Mouse (Mus musculus): ENCODE data around the gene Gm28048. TPM values are rescaled to one million over a fixed set of nuclear protein-coding genes. Genes with fewer than 3 reads are reported as not detected.

The Gm28048 gene
- polyA plus RNA-seq, 1 experiment from 2014 or later = 14.0 TPM

GRCm38 (mm10) chr11:22813427-22813826 lies 168.5 kb downstream of the Gm28048 start:
- no peak for TF ChIP-seq CTCF (IDR thresholded peaks at IDR 0.05; ENCODE audit: low read depth)
- no peak for TF ChIP-seq EP300 (optimal IDR thresholded peaks at IDR 0.05)
- no peaks in the 10 kb centered on the region for H3K4me1 ChIP-seq (replicated peaks; ENCODE audit: control insufficient read depth, insufficient read depth)
- no peak overlapping the region for H3K9ac ChIP-seq (ENCODE audit: low read length)
- 75% methylated on average over 3 of the region's 3 CpGs for WGBS
- H3K27ac ChIP-seq (replicated peaks) = no peak overlapping the region
- ATAC-seq (ENCODE audit: low FRiP score, low TSS enrichment) (no peak), DNase-seq (ENCODE audit: low spot score) (no peak)
- no peaks in the 10 kb centered on the region for H3K27me3 ChIP-seq (ENCODE audit: control insufficient read depth, insufficient read depth, low read length)
- H3K36me3 ChIP-seq (ENCODE audit: control insufficient read depth, insufficient read depth, low read length) = no peaks in the 10 kb centered on the region
- H3K4me2 ChIP-seq (replicated peaks; ENCODE audit: low read depth) = no peak overlapping the region
- no peak overlapping the region for H3K4me3 ChIP-seq (ENCODE audit: low read depth, low read length)
- H3K9me3 ChIP-seq (ENCODE audit: control insufficient read depth, low read length) = no peaks in the 10 kb centered on the region

GRCm38 (mm10) chr11:22811413-22811812 lies 170.5 kb downstream of the Gm28048 start:
- no peak for TF ChIP-seq CTCF (IDR thresholded peaks at IDR 0.05; ENCODE audit: low read depth)
- TF ChIP-seq EP300 (optimal IDR thresholded peaks at IDR 0.05) = no peak
- Histone ChIP-seq H3K4me3 (ENCODE audit: low read depth, low read length) (no peak overlapping the region), H3K36me3 (ENCODE audit: control insufficient read depth, insufficient read depth, low read length) (no peaks in the 10 kb centered on the region), H3K4me1 (replicated peaks; ENCODE audit: control insufficient read depth, insufficient read depth) (no peaks in the 10 kb centered on the region), H3K27ac (replicated peaks) (no peak overlapping the region), H3K27me3 (ENCODE audit: control insufficient read depth, insufficient read depth, low read length) (no peaks in the 10 kb centered on the region), H3K9me3 (ENCODE audit: control insufficient read depth, low read length) (no peaks in the 10 kb centered on the region), H3K4me2 (replicated peaks; ENCODE audit: low read depth) (no peak overlapping the region), H3K9ac (ENCODE audit: low read length) (no peak overlapping the region)
- DNase-seq (ENCODE audit: low spot score) (no peak), ATAC-seq (ENCODE audit: low FRiP score, low TSS enrichment) (peak; percentile 66)
- WGBS = 79% methylated on average over 3 of the region's 3 CpGs

- H3K36me3 ChIP-seq (ENCODE audit: control insufficient read depth, insufficient read depth, low read length) = no peaks in the 10 kb centered on the region
- no peak overlapping the region for H3K27ac ChIP-seq (replicated peaks)
- no peak overlapping the region for H3K9ac ChIP-seq (ENCODE audit: low read length)
- H3K4me3 ChIP-seq (ENCODE audit: low read depth, low read length) = no peak overlapping the region
- no peaks in the 10 kb centered on the region for H3K9me3 ChIP-seq (ENCODE audit: control insufficient read depth, low read length)
- H3K4me1 ChIP-seq (replicated peaks; ENCODE audit: control insufficient read depth, insufficient read depth) = no peaks in the 10 kb centered on the region
- WGBS = 51% methylated on average over 7 of the region's 7 CpGs
- DNase-seq (ENCODE audit: low spot score) (no peak), ATAC-seq (ENCODE audit: low FRiP score, low TSS enrichment) (no peak)
- H3K27me3 ChIP-seq (ENCODE audit: control insufficient read depth, insufficient read depth, low read length) = no peaks in the 10 kb centered on the region
- no peak for TF ChIP-seq CTCF (IDR thresholded peaks at IDR 0.05; ENCODE audit: low read depth)
- no peak for TF ChIP-seq EP300 (optimal IDR thresholded peaks at IDR 0.05)
- H3K4me2 ChIP-seq (replicated peaks; ENCODE audit: low read depth) = no peak overlapping the region
Observed at GRCm38 (mm10) chr11:22809465-22810096, 172.3 kb downstream of the Gm28048 start.

- H3K27ac ChIP-seq (replicated peaks) = no peak overlapping the region
- DNase-seq (ENCODE audit: low spot score) = no peak
- H3K9me3 ChIP-seq (ENCODE audit: control insufficient read depth, low read length) = no peaks in the 10 kb centered on the region
- H3K9ac ChIP-seq (ENCODE audit: low read length) = no peak overlapping the region
- no peaks in the 10 kb centered on the region for H3K27me3 ChIP-seq (ENCODE audit: control insufficient read depth, insufficient read depth, low read length)
- no peak overlapping the region for H3K4me2 ChIP-seq (replicated peaks; ENCODE audit: low read depth)
- no peak for ATAC-seq (ENCODE audit: low FRiP score, low TSS enrichment)
- no peak for TF ChIP-seq CTCF (IDR thresholded peaks at IDR 0.05; ENCODE audit: low read depth)
- H3K36me3 ChIP-seq (ENCODE audit: control insufficient read depth, insufficient read depth, low read length) = no peaks in the 10 kb centered on the region
- no peak overlapping the region for H3K4me3 ChIP-seq (ENCODE audit: low read depth, low read length)
- H3K4me1 ChIP-seq (replicated peaks; ENCODE audit: control insufficient read depth, insufficient read depth) = no peaks in the 10 kb centered on the region
Observed at GRCm38 (mm10) chr11:22808040-22808439, 173.8 kb downstream of the Gm28048 start.

- Histone ChIP-seq H3K4me3 (ENCODE audit: low read depth, low read length) (no peak overlapping the region), H3K27ac (replicated peaks) (no peak overlapping the region), H3K27me3 (ENCODE audit: control insufficient read depth, insufficient read depth, low read length) (no peaks in the 10 kb centered on the region), H3K36me3 (ENCODE audit: control insufficient read depth, insufficient read depth, low read length) (no peaks in the 10 kb centered on the region), H3K4me1 (replicated peaks; ENCODE audit: control insufficient read depth, insufficient read depth) (no peaks in the 10 kb centered on the region; the same call in 1 of the 2 replicates), H3K4me2 (replicated peaks; ENCODE audit: low read depth) (no peak overlapping the region), H3K9ac (ENCODE audit: low read length) (no peak overlapping the region), H3K9me3 (ENCODE audit: control insufficient read depth, low read length) (no peaks in the 10 kb centered on the region)
- WGBS = 75% methylated on average over 1 of the region's 1 CpGs
- DNase-seq (ENCODE audit: low spot score) (no peak), ATAC-seq (ENCODE audit: low FRiP score, low TSS enrichment) (no peak)
- TF ChIP-seq CTCF (IDR thresholded peaks at IDR 0.05; ENCODE audit: low read depth) (no peak), EP300 (optimal IDR thresholded peaks at IDR 0.05) (no peak)
Observed at GRCm38 (mm10) chr11:22805171-22805570, 176.7 kb downstream of the Gm28048 start.

- Histone ChIP-seq H3K9me3 (ENCODE audit: control insufficient read depth, low read length) (no peaks in the 10 kb centered on the region), H3K36me3 (ENCODE audit: control insufficient read depth, insufficient read depth, low read length) (no peaks in the 10 kb centered on the region), H3K27me3 (ENCODE audit: control insufficient read depth, insufficient read depth, low read length) (no peaks in the 10 kb centered on the region), H3K27ac (replicated peaks) (peak overlapping the region; percentile 49), H3K4me2 (replicated peaks; ENCODE audit: low read depth) (peak overlapping the region; percentile 28), H3K4me1 (replicated peaks; ENCODE audit: control insufficient read depth, insufficient read depth) (peaks cover 4% of the 10 kb centered on the region; the same call in 1 of the 2 replicates), H3K4me3 (ENCODE audit: low read depth, low read length) (no peak overlapping the region), H3K9ac (ENCODE audit: low read length) (peak overlapping the region; percentile 13; the same call in 1 of the 2 replicates)
- DNase-seq (ENCODE audit: low spot score) (peak; percentile 65), ATAC-seq (ENCODE audit: low FRiP score, low TSS enrichment) (peak; percentile 68)
- TF ChIP-seq EP300 (optimal IDR thresholded peaks at IDR 0.05) (no peak), CTCF (IDR thresholded peaks at IDR 0.05; ENCODE audit: low read depth) (no peak)
- WGBS = 11% methylated on average over 9 of the region's 9 CpGs
Observed at GRCm38 (mm10) chr11:22799987-22800424, 181.9 kb downstream of the Gm28048 start.
